Mouse (Mus musculus) lung, embryonic 16.5 days (tissue): ENCODE results near the gene Gm9999. TPM values are rescaled to one million over a fixed set of nuclear protein-coding genes. Genes with fewer than 3 reads are reported as not detected.

ENCODE experiments used
- ATAC-seq: fragments of 200-750 bp; cut with Nextera tagmentation; 2 replicates; pipeline ENCODE4 v1.8.0; 2017; ENCODE audit warnings: low read depth, mild to moderate bottlenecking, moderate library complexity
- H3K27ac ChIP-seq: fragments of 300-500 bp; sonication (generic); 2 replicates; pipeline ENCODE4 v1.5.1; 2014; ENCODE audit warnings: mild to moderate bottlenecking, control low read depth, low read length
- H3K27me3 ChIP-seq: fragments of 300-500 bp; sonication (generic); 2 replicates; pipeline ENCODE4 v1.6.1; 2014; ENCODE audit warnings: low read depth, low read length, mixed read lengths; ENCODE audit not compliant: control insufficient read depth, insufficient read depth
- H3K36me3 ChIP-seq: fragments of 300-500 bp; sonication (generic); 2 replicates; pipeline ENCODE4 v1.6.1; 2014; ENCODE audit warnings: low read length; ENCODE audit not compliant: control insufficient read depth, insufficient read depth
- H3K4me1 ChIP-seq: fragments of 300-500 bp; sonication (generic); replicated peaks from 2 replicates; pipeline ENCODE4 v1.6.1; 2014; ENCODE audit warnings: low read length, mixed read lengths; ENCODE audit not compliant: control insufficient read depth, insufficient read depth
- H3K4me2 ChIP-seq: fragments of 300-500 bp; sonication (generic); 2 replicates; pipeline ENCODE4 v1.6.1; 2014; ENCODE audit warnings: low read depth, low read length, control low read depth
- H3K4me3 ChIP-seq: fragments of 300-500 bp; sonication (generic); 2 replicates; pipeline ENCODE4 v1.5.1; 2014; ENCODE audit warnings: mild to moderate bottlenecking, low read length, control low read depth
- H3K9ac ChIP-seq: fragments of 300-500 bp; sonication (generic); 2 replicates; pipeline ENCODE4 v1.6.1; 2014; ENCODE audit warnings: low read length, control low read depth
- H3K9me3 ChIP-seq: fragments of 300-500 bp; sonication (generic); 2 replicates; pipeline ENCODE4 v1.6.1; 2016; ENCODE audit warnings: low read length; ENCODE audit not compliant: control insufficient read depth
- WGBS: fragments of 180-500 bp; shearing (Covaris S2); extraction: QIAGEN DNeasy Blood & Tissue Kit; methylation state at CpG from one replicate; pipeline ENCODE4 v1.1.7; 2014; 5-methylcytosine and 5-hydroxymethylcytosine counted together
- polyA plus RNA-seq: library from polyadenylated mRNA; unstranded; fragments of >200 nt; fragmentation: Nextera tagmentation; extraction: Ambion mirVana; gene quantifications from 2 replicates; pipeline ENCODE4 v1.2.1, GENCODE M21; 2015

Gm9999 gene
- polyA plus RNA-seq, 1 experiment from 2014 or later: not detected

DNA sequence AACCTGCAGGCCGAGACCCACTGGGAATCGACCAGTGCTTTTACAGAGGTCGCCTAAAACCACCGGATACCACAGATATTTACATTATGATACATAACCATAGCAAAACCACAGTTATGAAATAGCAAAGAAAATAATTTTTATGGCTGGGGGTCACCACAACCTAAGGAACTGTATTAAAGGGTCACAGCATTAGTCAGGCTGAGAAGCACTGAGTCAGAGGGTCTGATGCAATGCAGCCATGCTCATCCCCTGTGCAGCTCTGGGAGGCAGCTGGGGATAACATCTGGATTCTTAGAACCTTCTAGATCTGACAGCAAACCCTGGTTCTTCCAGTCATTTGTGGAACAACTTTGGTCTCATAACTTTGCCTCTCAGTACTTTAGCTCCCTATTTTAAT, 48.0 kb downstream of the Gm9999 start:
- Histone ChIP-seq H3K27ac (no peak overlapping the region), H3K9ac (no peak overlapping the region), H3K4me3 (no peak overlapping the region), H3K9me3 (no peaks in the 10 kb centered on the region), H3K27me3 (no peaks in the 10 kb centered on the region), H3K4me1 (peaks cover 3% of the 10 kb centered on the region; the same call in 1 of the 2 replicates), H3K4me2 (no peak overlapping the region), H3K36me3 (no peaks in the 10 kb centered on the region)
- WGBS: 59% methylated on average over 4 of the region's 4 CpGs
- 0 out of 2 replicates have a peak, but pooled peaks have one; percentile 23 for ATAC-seq

- no peaks in the 10 kb centered on the region for H3K9me3 ChIP-seq
- ATAC-seq: no peak
- peaks cover 3% of the 10 kb centered on the region; the same call in 1 of the 2 replicates for H3K4me1 ChIP-seq
- no peak overlapping the region for H3K9ac ChIP-seq
- no peaks in the 10 kb centered on the region for H3K27me3 ChIP-seq
- no peaks in the 10 kb centered on the region for H3K36me3 ChIP-seq
- 82% methylated on average over 4 of the region's 4 CpGs for WGBS
- no peak overlapping the region for H3K4me2 ChIP-seq
- H3K4me3 ChIP-seq: no peak overlapping the region
- no peak overlapping the region for H3K27ac ChIP-seq
These were observed 51.5 kb downstream of the Gm9999 start for GRCm38 (mm10) chr7:47034785-47035384.

DNA sequence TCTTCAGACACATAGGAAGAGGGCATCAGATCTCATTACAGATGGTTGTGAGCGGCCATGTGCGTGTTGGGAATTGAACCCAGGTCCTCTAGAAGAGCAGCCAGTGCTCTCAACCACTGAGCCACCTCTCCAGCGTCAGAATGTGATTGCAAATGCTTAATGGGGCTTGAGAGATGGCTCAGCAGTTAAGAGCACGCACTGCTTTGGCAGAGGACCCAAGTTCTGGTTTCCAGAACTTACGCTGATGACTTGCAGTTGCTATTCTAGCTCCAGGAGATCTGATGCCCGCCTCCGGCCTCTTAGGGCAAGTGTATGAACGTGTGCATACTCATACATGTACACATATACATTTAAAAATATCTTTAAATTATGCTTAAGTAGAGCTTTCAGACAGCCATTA, 52.0 kb downstream of the Gm9999 start:
- no peaks in the 10 kb centered on the region for H3K36me3 ChIP-seq
- H3K4me3 ChIP-seq: no peak overlapping the region
- ATAC-seq: no peak
- peaks cover 3% of the 10 kb centered on the region; the same call in 1 of the 2 replicates for H3K4me1 ChIP-seq
- no peak overlapping the region for H3K4me2 ChIP-seq
- no peaks in the 10 kb centered on the region for H3K27me3 ChIP-seq
- H3K27ac ChIP-seq: no peak overlapping the region
- WGBS: 66% methylated on average over 8 of the region's 8 CpGs
- no peaks in the 10 kb centered on the region for H3K9me3 ChIP-seq
- H3K9ac ChIP-seq: no peak overlapping the region

Other genes starting within 250 kb of the Gm9999 start
- 0.55 TPM in 1 of 2 replicates, not detected in the other for gene Saa1, start 240.6 kb upstream of the Gm9999 start, polyA plus RNA-seq
- gene Saa2, start 231.8 kb upstream of the Gm9999 start, polyA plus RNA-seq: not detected in 2 replicates
- gene Hps5, start 187.5 kb upstream of the Gm9999 start, polyA plus RNA-seq: 21.4 and 23.5 TPM in 2 replicates
- gene Gtf2h1, start 187.5 kb upstream of the Gm9999 start, polyA plus RNA-seq: 40.6 and 41.7 TPM in 2 replicates
- gene Ldha, start 142.1 kb upstream of the Gm9999 start, polyA plus RNA-seq: 1,668 and 1,763 TPM in 2 replicates
- 0.14 and 0.67 TPM in 2 replicates for gene Ldhc, start 122.4 kb upstream of the Gm9999 start, polyA plus RNA-seq
- 153 and 165 TPM in 2 replicates for gene Tsg101, start 63.6 kb upstream of the Gm9999 start, polyA plus RNA-seq
- gene Uevld, start 25.1 kb upstream of the Gm9999 start, polyA plus RNA-seq: 15.0 and 16.6 TPM in 2 replicates
- 23.9 and 24.0 TPM in 2 replicates for gene Spty2d1, start 24.8 kb downstream of the Gm9999 start, polyA plus RNA-seq
- 40.4 and 41.7 TPM in 2 replicates for gene Tmem86a, start 67.0 kb downstream of the Gm9999 start, polyA plus RNA-seq
- gene Ptpn5, start 150.1 kb downstream of the Gm9999 start, polyA plus RNA-seq: 5.9 and 6.9 TPM in 2 replicates
- gene Mrgpra6, start 221.3 kb downstream of the Gm9999 start, polyA plus RNA-seq: not detected in 2 replicates